Mouse (Mus musculus) heart, embryonic 12.5 days (tissue): Measurements from ENCODE around the gene Samsn1. TPM values are rescaled to one million over a fixed set of nuclear protein-coding genes. Genes with fewer than 3 reads are reported as not detected.

Experiments used
- ATAC-seq: fragments of 200-750 bp; cut with Nextera tagmentation; 2 replicates; pipeline ENCODE4 v1.8.0; 2017; ENCODE audit warnings: moderate TSS enrichment, moderate library complexity; ENCODE audit not compliant: insufficient number of reproducible peaks, low FRiP score
- H3K27ac ChIP-seq: fragments of 300-500 bp; sonication (generic); 2 replicates; pipeline ENCODE4 v1.5.1; 2016; ENCODE audit warnings: mild to moderate bottlenecking, moderate library complexity; ENCODE audit not compliant: poor library complexity, severe bottlenecking
- H3K27me3 ChIP-seq: fragments of 300-500 bp; sonication (generic); replicated peaks from 2 replicates; pipeline ENCODE4 v1.6.1; 2016; ENCODE audit warnings: mild to moderate bottlenecking, moderate library complexity
- H3K36me3 ChIP-seq: fragments of 300-500 bp; sonication (generic); 2 replicates; pipeline ENCODE4 v1.6.1; 2016; ENCODE audit warnings: mild to moderate bottlenecking, moderate library complexity
- H3K4me1 ChIP-seq: fragments of 300-500 bp; sonication (generic); replicated peaks from 2 replicates; pipeline ENCODE4 v1.6.1; 2016; ENCODE audit warnings: mild to moderate bottlenecking
- H3K4me2 ChIP-seq: fragments of 300-500 bp; sonication (generic); 2 replicates; pipeline ENCODE4 v1.6.1; 2016; ENCODE audit warnings: mild to moderate bottlenecking, moderate library complexity
- H3K4me3 ChIP-seq: fragments of 300-500 bp; sonication (generic); 2 replicates; pipeline ENCODE4 v1.5.1; 2016; ENCODE audit warnings: mild to moderate bottlenecking
- H3K9ac ChIP-seq: fragments of 300-500 bp; sonication (generic); 2 replicates; pipeline ENCODE4 v1.6.1; 2016; ENCODE audit warnings: mild to moderate bottlenecking, moderate library complexity
- H3K9me3 ChIP-seq: fragments of 300-500 bp; sonication (generic); replicated peaks from 2 replicates; pipeline ENCODE4 v1.6.1; 2016; ENCODE audit warnings: mild to moderate bottlenecking, moderate library complexity
- WGBS: fragments of 180-500 bp; shearing (Covaris S2); methylation state at CpG from one replicate; pipeline ENCODE4 v1.1.7; 2016; 5-methylcytosine and 5-hydroxymethylcytosine counted together
- polyA plus RNA-seq: library from polyadenylated mRNA; unstranded; fragments of >200 nt; fragmentation: Nextera tagmentation; extraction: Ambion mirVana; gene quantifications from 2 replicates; pipeline ENCODE4 v1.2.1, GENCODE M21; 2016

The Samsn1 gene
- polyA plus RNA-seq, 1 experiment from 2014 or later: 1.4 TPM

GRCm38 (mm10) chr16:75874508-75874907, 147.6 kb downstream of the Samsn1 start:
- no peaks in the 10 kb centered on the region for H3K36me3 ChIP-seq
- H3K9ac ChIP-seq: no peak overlapping the region
- H3K9me3 ChIP-seq: no peaks in the 10 kb centered on the region
- H3K27me3 ChIP-seq: no peaks in the 10 kb centered on the region
- 70% methylated on average over 2 of the region's 2 CpGs for WGBS
- H3K4me3 ChIP-seq: no peak overlapping the region
- H3K27ac ChIP-seq: no peak overlapping the region
- H3K4me1 ChIP-seq: peaks cover 4% of the 10 kb centered on the region; the same call in 1 of the 2 replicates
- no peak overlapping the region for H3K4me2 ChIP-seq
- no peak for ATAC-seq

- Histone ChIP-seq H3K9me3 (no peaks in the 10 kb centered on the region), H3K9ac (no peak overlapping the region), H3K27ac (no peak overlapping the region), H3K36me3 (no peaks in the 10 kb centered on the region), H3K4me3 (no peak overlapping the region), H3K4me1 (peaks cover 4% of the 10 kb centered on the region; the same call in 1 of the 2 replicates), H3K4me2 (no peak overlapping the region), H3K27me3 (no peaks in the 10 kb centered on the region)
- WGBS: 83% methylated on average over 8 of the region's 8 CpGs
- ATAC-seq: no peak
Measured at GRCm38 (mm10) chr16:75872241-75872640, 149.8 kb downstream of the Samsn1 start.

- no peak overlapping the region for H3K27ac ChIP-seq
- WGBS: 70% methylated on average over 6 of the region's 6 CpGs
- no peak overlapping the region for H3K9ac ChIP-seq
- H3K9me3 ChIP-seq: no peaks in the 10 kb centered on the region
- no peaks in the 10 kb centered on the region for H3K27me3 ChIP-seq
- no peaks in the 10 kb centered on the region for H3K36me3 ChIP-seq
- no peak for ATAC-seq
- no peak overlapping the region for H3K4me3 ChIP-seq
- H3K4me2 ChIP-seq: no peak overlapping the region
- 0 out of 2 replicates have a peak, but pooled peaks cover under 1% of the 10 kb centered on the region for H3K4me1 ChIP-seq
Measured at GRCm38 (mm10) chr16:75867400-75867799, 154.7 kb downstream of the Samsn1 start.

- 82% methylated on average over 6 of the region's 6 CpGs for WGBS
- H3K4me1 ChIP-seq: 0 out of 2 replicates have a peak, but pooled peaks cover 7% of the 10 kb centered on the region
- H3K27me3 ChIP-seq: no peaks in the 10 kb centered on the region
- no peak overlapping the region for H3K4me3 ChIP-seq
- H3K36me3 ChIP-seq: no peaks in the 10 kb centered on the region
- no peak overlapping the region for H3K9ac ChIP-seq
- no peak overlapping the region for H3K4me2 ChIP-seq
- no peak overlapping the region for H3K27ac ChIP-seq
- no peak for ATAC-seq
- H3K9me3 ChIP-seq: no peaks in the 10 kb centered on the region
Measured at GRCm38 (mm10) chr16:75865505-75865904, 156.6 kb downstream of the Samsn1 start.

- no peak overlapping the region for H3K27ac ChIP-seq
- no peak overlapping the region for H3K9ac ChIP-seq
- no peaks in the 10 kb centered on the region for H3K9me3 ChIP-seq
- 68% methylated on average over 2 of the region's 2 CpGs for WGBS
- ATAC-seq: no peak
- H3K27me3 ChIP-seq: no peaks in the 10 kb centered on the region
- 0 out of 2 replicates have a peak, but pooled peaks cover 7% of the 10 kb centered on the region for H3K4me1 ChIP-seq
- no peak overlapping the region for H3K4me3 ChIP-seq
- no peaks in the 10 kb centered on the region for H3K36me3 ChIP-seq
- no peak overlapping the region for H3K4me2 ChIP-seq
Measured at GRCm38 (mm10) chr16:75864673-75865072, 157.4 kb downstream of the Samsn1 start.

GRCm38 (mm10) chr16:75856343-75856742, 165.7 kb downstream of the Samsn1 start:
- Histone ChIP-seq H3K4me3 (no peak overlapping the region), H3K9ac (no peak overlapping the region), H3K4me1 (no peaks in the 10 kb centered on the region), H3K27ac (no peak overlapping the region), H3K9me3 (no peaks in the 10 kb centered on the region), H3K27me3 (no peaks in the 10 kb centered on the region), H3K36me3 (no peaks in the 10 kb centered on the region), H3K4me2 (no peak overlapping the region)
- no peak for ATAC-seq
- WGBS: 74% methylated on average over 2 of the region's 2 CpGs

GRCm38 (mm10) chr16:75855402-75855801, 166.7 kb downstream of the Samsn1 start:
- no peaks in the 10 kb centered on the region for H3K27me3 ChIP-seq
- H3K9ac ChIP-seq: no peak overlapping the region
- ATAC-seq: no peak
- no peak overlapping the region for H3K27ac ChIP-seq
- no peak overlapping the region for H3K4me3 ChIP-seq
- no peaks in the 10 kb centered on the region for H3K4me1 ChIP-seq
- H3K9me3 ChIP-seq: no peaks in the 10 kb centered on the region
- H3K4me2 ChIP-seq: no peak overlapping the region
- no peaks in the 10 kb centered on the region for H3K36me3 ChIP-seq
- 77% methylated on average over 7 of the region's 7 CpGs for WGBS

- no peaks in the 10 kb centered on the region for H3K4me1 ChIP-seq
- 88% methylated on average over 9 of the region's 9 CpGs for WGBS
- H3K4me3 ChIP-seq: no peak overlapping the region
- H3K9ac ChIP-seq: no peak overlapping the region
- H3K27me3 ChIP-seq: no peaks in the 10 kb centered on the region
- no peak for ATAC-seq
- H3K4me2 ChIP-seq: no peak overlapping the region
- H3K36me3 ChIP-seq: no peaks in the 10 kb centered on the region
- H3K27ac ChIP-seq: no peak overlapping the region
- H3K9me3 ChIP-seq: no peaks in the 10 kb centered on the region
Measured at GRCm38 (mm10) chr16:75853556-75854271, 168.4 kb downstream of the Samsn1 start.

- ATAC-seq: no peak
- no peaks in the 10 kb centered on the region for H3K4me1 ChIP-seq
- no peak overlapping the region for H3K4me2 ChIP-seq
- no peaks in the 10 kb centered on the region for H3K36me3 ChIP-seq
- H3K27me3 ChIP-seq: no peaks in the 10 kb centered on the region
- no peaks in the 10 kb centered on the region for H3K9me3 ChIP-seq
- WGBS: 33% methylated on average over 2 of the region's 2 CpGs
- no peak overlapping the region for H3K9ac ChIP-seq
- no peak overlapping the region for H3K27ac ChIP-seq
- no peak overlapping the region for H3K4me3 ChIP-seq
Measured at GRCm38 (mm10) chr16:75852485-75852884, 169.6 kb downstream of the Samsn1 start.

GRCm38 (mm10) chr16:75849039-75849438, 173.0 kb downstream of the Samsn1 start:
- H3K9me3 ChIP-seq: no peaks in the 10 kb centered on the region
- 81% methylated on average over 6 of the region's 6 CpGs for WGBS

GRCm38 (mm10) chr16:75843653-75844062, 178.4 kb downstream of the Samsn1 start:
- Histone ChIP-seq H3K27ac (no peak overlapping the region), H3K4me3 (no peak overlapping the region), H3K9ac (no peak overlapping the region), H3K36me3 (no peaks in the 10 kb centered on the region), H3K9me3 (no peaks in the 10 kb centered on the region), H3K4me1 (no peaks in the 10 kb centered on the region), H3K4me2 (no peak overlapping the region), H3K27me3 (no peaks in the 10 kb centered on the region)
- ATAC-seq: no peak
- WGBS: 80% methylated on average over 7 of the region's 7 CpGs

More at GRCm38 (mm10) chr16:75849039-75849438, 173.0 kb downstream of the Samsn1 start:
- Histone ChIP-seq H3K27ac (no peak overlapping the region), H3K36me3 (no peaks in the 10 kb centered on the region), H3K4me1 (no peaks in the 10 kb centered on the region), H3K27me3 (no peaks in the 10 kb centered on the region), H3K4me3 (no peak overlapping the region), H3K9ac (no peak overlapping the region), H3K4me2 (no peak overlapping the region)
- ATAC-seq: no peak

GRCm38 (mm10) chr16:75843031-75843430, 179.1 kb downstream of the Samsn1 start:
- H3K9ac ChIP-seq: no peak overlapping the region
- 88% methylated on average over 9 of the region's 9 CpGs for WGBS
- H3K4me3 ChIP-seq: no peak overlapping the region
- no peak overlapping the region for H3K4me2 ChIP-seq
- H3K36me3 ChIP-seq: no peaks in the 10 kb centered on the region
- H3K27me3 ChIP-seq: no peaks in the 10 kb centered on the region
- ATAC-seq: no peak
- no peaks in the 10 kb centered on the region for H3K9me3 ChIP-seq
- H3K27ac ChIP-seq: no peak overlapping the region
- no peaks in the 10 kb centered on the region for H3K4me1 ChIP-seq
